Mouse (Mus musculus): ENCODE results near the gene Tmem30a. TPM values are rescaled to one million over a fixed set of nuclear protein-coding genes. Genes with fewer than 3 reads are reported as not detected.

Gene Tmem30a
- total RNA-seq, 2 experiments from 2014 or later = 57.2 to 63.7 TPM

Other genes starting within 250 kb of the Tmem30a start
- not detected in 2 replicates for gene Col12a1, start 74.7 kb downstream of the Tmem30a start, total RNA-seq (2015; ENCODE audit: low replicate concordance)
- 0.68 TPM in 1 of 2 replicates, not detected in the other for gene Col12a1, start 74.7 kb downstream of the Tmem30a start, total RNA-seq (2017; ENCODE audit: low replicate concordance)
- 223 and 276 TPM in 2 replicates for gene Cox7a2, start 33.6 kb downstream of the Tmem30a start, total RNA-seq (2015; ENCODE audit: low replicate concordance)
- 37.3 and 78.0 TPM in 2 replicates for gene Cox7a2, start 33.6 kb downstream of the Tmem30a start, total RNA-seq (2017; ENCODE audit: low replicate concordance)
- not detected in 2 replicates for gene Filip1, start 219.3 kb upstream of the Tmem30a start, total RNA-seq (2015; ENCODE audit: low replicate concordance)
- gene Filip1, start 219.3 kb upstream of the Tmem30a start, total RNA-seq (2017; ENCODE audit: low replicate concordance) = not detected in 2 replicates